Mouse (Mus musculus) G1E-ER4 (cell line): ENCODE data around the gene Adtrp. TPM values are rescaled to one million over a fixed set of nuclear protein-coding genes. Genes with fewer than 3 reads are reported as not detected.

Experiments used
- GATA1 ChIP-seq: IDR thresholded peaks from one replicate; pipeline ENCODE4 v1.8.0; 2012; ENCODE audit warnings: low read length, inconsistent platforms
- polyA plus RNA-seq: library from polyadenylated mRNA; stranded (reverse); fragments of >175 nt; gene quantifications from 2 replicates; pipeline ENCODE4 v1.2.3, GENCODE M21; 2012

Gene Adtrp
- polyA plus RNA-seq, 1 experiment = not detected

- TF ChIP-seq GATA1 = no peak
Measured at GRCm38 (mm10) chr13:41760484-41760883, 87.0 kb downstream of the Adtrp start.

- no peak for TF ChIP-seq GATA1
Measured at GRCm38 (mm10) chr13:41758550-41759465, 88.7 kb downstream of the Adtrp start.

- TF ChIP-seq GATA1 = no peak
Measured at GRCm38 (mm10) chr13:41753114-41753513, 94.4 kb downstream of the Adtrp start.

- no peak for TF ChIP-seq GATA1
Measured at GRCm38 (mm10) chr13:41750481-41750880, 97.0 kb downstream of the Adtrp start.

GRCm38 (mm10) chr13:41748866-41749265, 98.6 kb downstream of the Adtrp start:
- no peak for TF ChIP-seq GATA1

GRCm38 (mm10) chr13:41747691-41748090, 99.8 kb downstream of the Adtrp start:
- no peak for TF ChIP-seq GATA1

GRCm38 (mm10) chr13:41746971-41747615, 100.4 kb downstream of the Adtrp start:
- TF ChIP-seq GATA1 = no peak

- TF ChIP-seq GATA1 = no peak
Measured at GRCm38 (mm10) chr13:41740456-41741085, 106.9 kb downstream of the Adtrp start.

- no peak for TF ChIP-seq GATA1
Measured at GRCm38 (mm10) chr13:41737628-41738309, 109.7 kb downstream of the Adtrp start.

- no peak for TF ChIP-seq GATA1
Measured at GRCm38 (mm10) chr13:41729660-41730059, 117.8 kb downstream of the Adtrp start.

GRCm38 (mm10) chr13:41727803-41728202, 119.7 kb downstream of the Adtrp start:
- no peak for TF ChIP-seq GATA1

- TF ChIP-seq GATA1 = no peak
Measured at GRCm38 (mm10) chr13:41719331-41719730, 128.2 kb downstream of the Adtrp start.

- no peak for TF ChIP-seq GATA1
Measured at GRCm38 (mm10) chr13:41718051-41718450, 129.4 kb downstream of the Adtrp start.

Other genes starting within 250 kb of the Adtrp start
- gene Tmem170b, start 241.8 kb downstream of the Adtrp start, polyA plus RNA-seq = 5.7 and 7.3 TPM in 2 replicates
- gene Hivep1, start 204.3 kb upstream of the Adtrp start, polyA plus RNA-seq = 15.2 and 16.6 TPM in 2 replicates